Mouse (Mus musculus): ENCODE data around the gene Nt5c2.
"Not testable (repeated sequence)": the region's sequence is repeated elsewhere in the genome, so short reads cannot be mapped to it uniquely, and the experiment has no call there.

Gene Nt5c2

DNA sequence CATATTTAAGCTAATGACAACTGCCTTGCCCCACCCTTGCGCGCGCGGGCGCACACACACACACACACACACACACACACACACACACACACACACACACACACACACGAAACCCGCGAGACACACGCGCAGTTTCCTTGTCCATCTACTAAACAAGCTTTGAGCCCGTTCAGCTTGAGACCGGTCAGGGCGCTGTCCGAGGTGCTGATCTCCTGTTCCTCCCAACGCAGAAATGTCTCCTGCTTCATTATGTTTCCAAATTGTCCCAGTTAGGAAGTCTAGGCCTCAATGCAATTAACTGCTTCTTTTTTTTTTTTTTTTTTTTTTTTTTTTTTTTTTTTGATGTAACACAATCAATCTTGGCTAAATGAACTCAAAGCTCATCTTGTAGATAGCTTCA lies 1.5 kb upstream of the Nt5c2 start:
- DNase-seq (ENCODE audit: low spot score) = no peak

GRCm38 (mm10) chr19:47015965-47016364 lies 1.0 kb upstream of the Nt5c2 start:
- no peak for DNase-seq (ENCODE audit: low spot score)

- DNase-seq (ENCODE audit: low spot score) = no peak
Observed at GRCm38 (mm10) chr19:47015396-47015795, 443 bp upstream of the Nt5c2 start.

GRCm38 (mm10) chr19:47014159-47014446 lies 850 bp downstream of the Nt5c2 start:
- no peak for DNase-seq (ENCODE audit: low spot score)

DNA sequence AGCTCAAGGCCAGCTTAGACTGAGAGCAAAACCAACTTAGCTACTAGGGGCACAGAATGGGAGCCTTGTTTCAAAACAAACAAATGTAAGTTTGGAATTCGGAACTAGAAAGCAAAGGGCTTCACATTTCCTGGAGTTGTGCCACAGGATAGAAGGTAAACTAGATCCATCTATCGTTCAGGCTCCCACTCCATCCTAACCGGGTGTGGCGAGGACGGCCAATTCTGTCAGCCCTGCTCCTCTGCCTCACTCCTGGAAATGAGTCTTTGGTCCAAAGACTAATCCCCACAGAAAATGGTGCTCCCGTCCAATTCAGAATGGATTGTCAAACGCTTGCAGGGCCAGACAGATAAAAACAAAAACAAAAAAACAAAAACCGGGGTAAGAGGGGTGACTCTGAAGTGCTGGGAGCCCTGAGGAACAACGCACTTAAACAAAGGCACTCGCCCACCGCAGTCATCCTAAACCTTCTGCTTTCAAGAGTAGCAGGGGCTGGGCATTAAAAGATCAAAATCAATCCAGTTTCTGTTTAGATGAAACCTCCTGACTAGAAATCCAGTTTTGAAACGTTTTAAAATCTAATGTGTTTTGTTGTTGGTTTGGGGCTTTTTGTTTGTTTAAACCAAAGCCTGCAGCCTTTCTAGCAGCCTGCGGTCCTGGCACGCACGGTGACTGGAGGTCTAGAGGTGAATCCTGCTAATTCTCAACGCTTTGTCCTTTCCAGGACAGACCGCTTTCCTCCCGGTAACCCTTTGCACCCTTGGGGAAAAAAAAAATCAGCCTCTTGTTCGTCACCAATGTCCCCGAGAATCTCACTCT lies 1.4 kb downstream of the Nt5c2 start:
- DNase-seq (ENCODE audit: low spot score) = no peak

- DNase-seq (ENCODE audit: low spot score) = no peak
Observed at GRCm38 (mm10) chr19:47012521-47013130, 2.3 kb downstream of the Nt5c2 start.

DNA sequence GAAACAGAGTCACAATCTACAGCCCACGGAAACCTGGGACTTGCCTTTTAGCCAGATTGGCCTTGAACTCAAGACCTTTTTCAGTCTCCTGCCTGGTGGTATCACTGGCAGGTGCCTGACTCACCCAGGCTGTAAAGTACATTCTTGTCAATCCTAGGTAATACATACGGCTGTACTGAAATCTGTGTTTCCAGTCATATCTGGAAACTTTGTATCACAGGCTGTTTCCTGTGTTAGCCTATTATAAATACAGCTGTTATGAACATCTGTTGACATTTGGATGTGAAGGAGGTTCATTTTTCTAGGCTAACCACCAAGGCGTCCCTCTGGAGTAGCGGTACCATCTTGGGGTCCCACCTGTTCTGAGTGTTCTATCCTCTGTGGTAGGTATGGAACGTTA lies 5.0 kb downstream of the Nt5c2 start:
- DNase-seq (ENCODE audit: low spot score) = no peak

DNA sequence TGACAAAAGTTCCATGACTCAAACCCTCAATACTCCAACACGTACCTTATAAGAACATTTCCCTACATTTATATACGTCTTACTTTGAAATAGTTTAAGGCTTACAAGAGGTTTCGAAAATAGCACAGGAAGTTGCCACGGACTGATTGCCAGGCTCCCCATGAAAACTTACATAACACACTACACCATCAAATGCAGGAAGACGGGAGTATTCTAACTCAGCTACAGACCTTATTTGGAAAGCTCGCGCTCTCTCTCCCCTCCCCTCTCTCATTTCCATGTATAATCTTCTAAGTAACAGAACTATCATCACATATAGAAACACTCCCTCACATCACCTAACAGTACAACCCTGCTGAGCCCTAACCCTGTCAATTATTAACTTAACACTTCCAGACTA lies 5.5 kb downstream of the Nt5c2 start:
- DNase-seq (ENCODE audit: low spot score) = no peak

DNA sequence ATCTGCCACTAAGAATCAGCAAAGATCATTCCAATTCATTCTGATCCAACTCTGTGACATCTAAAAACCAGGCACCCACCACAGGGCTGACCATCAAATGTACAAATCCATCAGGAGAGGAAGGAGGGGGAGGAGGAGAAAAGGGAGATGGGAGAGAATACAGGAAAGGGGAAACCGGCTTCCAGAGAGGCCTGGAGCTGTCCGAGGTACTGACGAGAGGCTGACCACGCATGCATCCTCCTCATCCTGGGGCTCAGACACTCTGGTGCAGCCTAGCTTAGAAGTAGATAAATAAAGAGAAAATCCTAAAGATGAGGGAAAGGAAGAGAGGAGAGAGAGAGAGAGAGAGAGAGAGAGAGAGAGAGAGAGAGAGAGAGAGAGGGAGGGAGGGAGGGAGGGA lies 8.6 kb downstream of the Nt5c2 start:
- no peak for DNase-seq (ENCODE audit: low spot score)

DNA sequence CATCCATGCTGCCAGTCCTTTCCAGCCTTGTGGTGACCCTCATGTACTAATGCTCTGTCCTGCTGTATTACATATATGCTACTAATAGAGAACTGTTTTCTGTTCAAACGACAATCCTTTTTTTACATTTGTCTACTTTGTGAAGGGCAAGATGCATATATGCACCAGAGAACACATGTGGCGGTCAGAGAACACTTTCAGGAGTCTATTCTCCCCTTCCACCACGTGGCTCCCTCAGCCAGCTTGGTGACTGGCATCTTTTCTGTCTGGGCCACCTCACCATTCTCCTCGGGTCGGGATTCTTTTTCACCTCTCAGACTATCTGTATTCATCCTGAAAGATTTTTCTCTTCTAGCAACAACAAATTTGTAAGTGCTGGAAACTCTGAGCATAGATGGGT lies 9.1 kb downstream of the Nt5c2 start:
- DNase-seq (ENCODE audit: low spot score) = no peak

- no peak for DNase-seq (ENCODE audit: low spot score)
Observed at GRCm38 (mm10) chr19:47003742-47004511, 11.0 kb downstream of the Nt5c2 start.

- DNase-seq (ENCODE audit: low spot score) = not testable (repeated sequence)
Observed at GRCm38 (mm10) chr19:47000357-47000756, 14.6 kb downstream of the Nt5c2 start.

- no peak for DNase-seq (ENCODE audit: low spot score)
Observed at GRCm38 (mm10) chr19:46999753-47000152, 15.2 kb downstream of the Nt5c2 start.

DNA sequence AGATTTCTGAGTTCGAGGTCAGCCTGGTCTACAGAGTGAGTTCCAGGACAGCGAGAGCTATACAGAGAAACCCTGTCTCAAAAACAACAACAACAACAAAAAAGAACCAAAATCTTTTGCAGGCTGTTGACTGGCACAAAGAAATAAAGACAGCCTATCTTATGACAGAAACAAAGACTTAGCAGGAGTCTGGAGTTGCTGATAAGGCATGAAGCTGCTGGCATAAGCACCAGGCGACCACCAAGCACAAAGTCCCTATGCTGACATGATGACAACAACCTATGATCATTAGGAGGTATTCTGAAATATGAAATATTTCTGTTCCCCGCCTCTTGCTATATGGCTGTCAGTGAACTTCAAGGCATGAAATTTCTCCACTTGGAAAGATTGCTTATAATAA lies 16.0 kb downstream of the Nt5c2 start:
- no peak for DNase-seq (ENCODE audit: low spot score)

DNA sequence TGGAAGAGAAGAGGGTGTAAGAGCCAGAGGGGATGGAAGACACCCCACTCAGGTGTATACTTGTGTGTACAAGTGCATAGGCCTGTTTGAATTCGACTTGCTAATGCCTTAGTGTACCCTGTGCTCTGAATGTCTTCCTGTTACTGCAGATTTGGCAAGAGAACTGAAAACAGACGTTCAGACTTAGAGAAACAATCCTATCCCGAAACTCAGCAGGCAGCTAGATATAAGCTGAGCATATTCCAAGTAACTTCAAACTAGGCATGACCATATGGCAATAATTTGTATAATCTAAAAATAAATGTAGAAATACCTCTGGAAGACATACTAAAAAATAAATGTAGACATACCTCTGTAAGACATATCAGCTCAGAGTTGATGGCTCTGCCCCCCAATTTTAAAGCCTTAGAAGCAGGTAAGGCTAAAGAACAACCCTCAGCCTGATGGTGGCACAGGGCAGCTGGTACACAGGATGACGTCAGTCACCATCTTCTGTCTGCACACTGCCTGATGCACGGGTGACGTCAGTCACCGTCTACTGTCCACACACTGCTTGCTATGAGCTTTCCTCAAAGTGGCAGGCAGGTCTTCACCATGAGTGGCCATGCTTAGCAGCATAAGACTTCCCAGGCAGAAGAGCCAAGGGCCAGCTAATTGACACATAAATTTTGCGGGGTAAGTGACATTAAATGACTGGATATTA lies 16.6 kb downstream of the Nt5c2 start:
- DNase-seq (ENCODE audit: low spot score) = no peak

- no peak for DNase-seq (ENCODE audit: low spot score)
Observed at GRCm38 (mm10) chr19:46996095-46996494, 18.9 kb downstream of the Nt5c2 start.

GRCm38 (mm10) chr19:46992329-46992728 lies 22.6 kb downstream of the Nt5c2 start:
- DNase-seq (ENCODE audit: low spot score) = not testable (repeated sequence)

GRCm38 (mm10) chr19:46991145-46991544 lies 23.8 kb downstream of the Nt5c2 start:
- DNase-seq (ENCODE audit: low spot score) = peak; percentile 77

GRCm38 (mm10) chr19:46990625-46991024 lies 24.3 kb downstream of the Nt5c2 start:
- not testable (repeated sequence) for DNase-seq (ENCODE audit: low spot score)

DNA sequence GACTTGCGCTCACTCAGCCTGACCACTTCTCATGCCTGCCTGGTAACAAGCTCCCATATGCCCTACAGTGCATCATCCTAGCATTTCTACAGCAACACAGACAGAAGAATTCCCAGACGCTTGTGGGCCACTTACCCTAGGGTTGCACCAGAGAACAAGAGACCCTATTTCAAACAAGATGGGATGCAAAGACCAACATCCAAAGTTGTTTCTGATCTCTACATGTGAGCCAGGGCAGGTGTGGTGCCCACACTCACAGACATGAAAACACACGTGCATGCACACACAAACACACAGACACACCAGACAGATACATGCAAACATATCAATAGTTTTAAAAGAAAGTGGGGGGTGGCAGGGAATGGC lies 24.8 kb downstream of the Nt5c2 start:
- no peak for DNase-seq (ENCODE audit: low spot score)

DNA sequence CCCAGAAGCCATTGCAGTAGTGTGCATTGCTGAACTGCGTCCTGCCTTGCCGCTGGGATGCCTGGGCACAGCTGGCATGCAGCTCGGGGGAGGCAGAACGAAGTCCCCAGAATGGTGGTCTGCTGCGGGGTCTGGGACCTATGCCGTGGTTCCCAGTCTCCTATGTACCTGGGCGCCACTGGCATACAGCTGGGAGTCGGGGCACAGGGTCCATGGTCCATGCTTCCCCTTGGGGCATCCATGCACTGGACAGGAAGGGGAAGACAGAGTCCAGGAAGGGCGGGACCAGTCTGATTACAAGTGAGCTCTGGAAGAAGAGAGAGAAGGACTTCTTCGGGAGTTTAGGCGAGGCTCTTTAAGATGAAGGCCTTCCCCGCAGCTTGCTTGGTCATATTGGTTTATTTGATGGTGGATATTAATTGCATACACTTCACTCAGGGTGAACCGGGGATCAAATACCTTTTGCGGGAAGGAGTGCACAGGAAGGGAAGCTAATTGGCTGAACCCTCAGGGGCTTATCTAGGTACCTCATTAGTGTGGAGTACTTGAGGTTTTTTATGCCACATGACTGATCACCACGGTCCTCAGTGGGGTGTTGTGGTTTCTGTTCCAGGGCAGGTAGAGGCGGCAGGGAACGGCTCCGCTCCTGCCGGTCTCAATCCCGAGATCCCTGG lies 25.3 kb downstream of the Nt5c2 start:
- DNase-seq (ENCODE audit: low spot score) = no peak

Measured in layer of hippocampus, adult 9-10 months (tissue).